Mouse (Mus musculus) urinary bladder, postnatal 36 days (tissue): ENCODE measurements around the gene Mthfsd.

Experiments
- DNase-seq, 2 experiments: peaks; one replicate each; pipeline ENCODE4 v3.0.0; 2022; ENCODE audit warnings: low spot score in 2 of 2, mixed read lengths in 1 of 2

Gene Mthfsd

DNA sequence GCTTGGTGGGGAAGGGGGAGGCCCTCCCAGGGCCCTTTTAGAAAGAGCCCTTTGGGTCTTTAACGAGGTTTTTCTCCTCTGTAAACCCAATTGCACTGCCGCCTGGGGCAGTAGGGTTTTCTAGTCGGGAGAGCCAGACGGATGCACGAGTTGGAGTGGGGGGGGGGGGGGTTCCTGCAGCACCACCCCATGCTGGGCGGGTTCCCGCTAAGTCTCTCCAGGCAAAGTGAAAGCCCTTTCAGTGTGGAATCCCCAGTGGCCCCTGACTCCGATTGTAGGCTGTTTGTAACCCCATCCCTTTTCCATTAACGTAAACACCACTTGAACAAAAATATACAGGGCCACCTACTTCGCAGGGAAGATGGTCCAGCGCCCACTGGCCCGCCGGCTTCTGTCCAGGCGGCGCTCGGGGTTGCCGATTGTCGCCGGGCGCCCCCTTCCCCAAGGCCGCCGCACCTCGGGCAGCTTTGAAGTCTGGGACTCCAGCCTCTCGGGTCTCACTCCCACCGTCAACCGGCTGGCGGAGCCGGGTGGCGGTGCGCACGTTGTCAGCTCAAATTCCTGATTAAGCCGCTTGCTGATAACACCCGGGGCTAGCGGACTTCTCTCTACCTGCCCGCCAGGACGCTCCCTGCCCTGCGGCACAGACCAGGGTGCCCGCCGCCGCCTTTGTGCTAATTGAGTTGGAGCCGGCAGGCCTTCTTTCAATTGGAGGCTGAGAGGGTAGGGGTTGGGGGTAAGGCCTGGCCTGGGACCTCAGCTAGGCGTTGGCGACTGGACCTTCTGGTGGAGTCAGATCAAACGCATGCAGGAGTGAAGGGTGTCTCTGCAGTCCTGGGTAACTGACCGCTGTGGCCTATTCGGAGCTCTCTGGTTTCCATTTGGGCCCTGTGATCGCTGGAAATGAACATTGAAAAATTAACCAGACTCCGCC is 34.8 kb downstream of the Mthfsd start:
- DNase-seq = no peak

GRCm38 (mm10) chr8:121072406-121073130 is 35.6 kb downstream of the Mthfsd start:
- DNase-seq = no peak

- DNase-seq = no peak
These were observed 36.7 kb downstream of the Mthfsd start for GRCm38 (mm10) chr8:121071454-121071853.

- DNase-seq = no peak
These were observed 44.5 kb downstream of the Mthfsd start for GRCm38 (mm10) chr8:121063649-121064048.

DNA sequence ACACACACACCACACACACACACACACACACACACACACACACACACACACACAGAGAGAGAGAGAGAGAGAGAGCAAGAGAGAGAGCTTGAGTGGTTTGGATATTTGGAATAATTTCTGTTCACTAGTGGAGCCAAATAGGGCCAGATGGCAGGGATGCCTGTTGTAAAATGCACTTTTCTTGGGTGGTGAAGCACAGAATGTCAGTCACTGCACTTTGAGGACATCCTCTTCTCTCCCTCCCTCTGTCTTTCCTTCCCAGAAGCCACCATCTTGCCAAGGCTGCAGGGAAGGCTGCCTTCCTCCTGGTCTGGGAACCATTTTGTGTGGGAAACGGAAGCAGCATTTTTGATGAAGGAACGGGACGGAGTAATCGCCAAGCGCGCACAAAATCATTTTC is 45.7 kb downstream of the Mthfsd start:
- no peak for DNase-seq

GRCm38 (mm10) chr8:121059098-121059497 is 49.1 kb downstream of the Mthfsd start:
- no peak for DNase-seq

GRCm38 (mm10) chr8:121058081-121058480 is 50.1 kb downstream of the Mthfsd start:
- no peak for DNase-seq

GRCm38 (mm10) chr8:121047441-121047840 is 60.8 kb downstream of the Mthfsd start:
- DNase-seq = no peak

DNA sequence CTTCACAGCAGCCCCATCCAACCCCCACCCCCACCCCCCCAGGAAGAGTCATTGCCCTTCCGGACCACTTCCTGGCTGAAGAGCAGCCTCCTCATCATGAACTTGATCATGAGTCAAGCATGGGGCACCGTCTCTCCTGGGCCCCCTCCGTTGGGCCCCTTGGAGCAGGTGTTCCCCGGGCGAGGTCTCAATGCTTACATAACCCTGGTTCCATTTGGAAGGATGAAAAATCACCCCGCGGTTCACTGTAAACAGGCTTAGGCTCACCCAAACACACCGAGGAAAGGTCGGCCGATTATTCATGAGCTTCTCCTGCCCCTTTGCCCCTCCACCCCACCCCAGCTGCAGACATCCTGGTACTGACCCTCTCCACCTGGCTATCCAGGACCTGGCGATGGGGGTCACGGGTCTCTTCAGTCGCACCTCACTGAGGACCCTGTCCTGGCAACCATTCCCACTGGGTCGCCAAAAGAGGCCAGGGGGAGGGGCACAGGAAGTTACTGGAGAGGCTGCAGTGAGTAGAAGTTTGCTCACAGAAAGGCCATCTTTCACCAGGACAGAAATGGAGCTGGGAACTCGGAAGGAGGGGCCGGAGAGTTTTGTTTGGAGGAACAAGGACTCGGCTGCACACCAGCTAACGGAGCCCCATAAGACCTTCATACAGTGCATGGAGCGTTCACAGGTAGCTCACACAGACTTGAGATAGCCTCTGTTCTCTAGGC is 64.3 kb downstream of the Mthfsd start:
- no peak for DNase-seq
